Mouse (Mus musculus) gonadal fat pad, adult 2 months (tissue): ENCODE results near the gene Gm45062. TPM values are rescaled to one million over a fixed set of nuclear protein-coding genes. Genes with fewer than 3 reads are reported as not detected.
A peak's percentile ranks its signal among the peaks of the same experiment; 100 is the strongest.
"Not testable (repeated sequence)": the region's sequence is repeated elsewhere in the genome, so short reads cannot be mapped to it uniquely, and the experiment has no call there.

Source experiments
- DNase-seq: peaks from one replicate; pipeline ENCODE4 v3.0.0-alpha.2; 2012; ENCODE audit warnings: low read depth
- polyA plus RNA-seq: library from polyadenylated mRNA; depleted of rRNA; stranded (reverse); fragments of >200 nt; gene quantifications from 2 replicates; pipeline ENCODE4 v1.2.3, GENCODE M21; 2012

Gm45062 gene
- polyA plus RNA-seq, 1 experiment, result 1.5 TPM

DNA sequence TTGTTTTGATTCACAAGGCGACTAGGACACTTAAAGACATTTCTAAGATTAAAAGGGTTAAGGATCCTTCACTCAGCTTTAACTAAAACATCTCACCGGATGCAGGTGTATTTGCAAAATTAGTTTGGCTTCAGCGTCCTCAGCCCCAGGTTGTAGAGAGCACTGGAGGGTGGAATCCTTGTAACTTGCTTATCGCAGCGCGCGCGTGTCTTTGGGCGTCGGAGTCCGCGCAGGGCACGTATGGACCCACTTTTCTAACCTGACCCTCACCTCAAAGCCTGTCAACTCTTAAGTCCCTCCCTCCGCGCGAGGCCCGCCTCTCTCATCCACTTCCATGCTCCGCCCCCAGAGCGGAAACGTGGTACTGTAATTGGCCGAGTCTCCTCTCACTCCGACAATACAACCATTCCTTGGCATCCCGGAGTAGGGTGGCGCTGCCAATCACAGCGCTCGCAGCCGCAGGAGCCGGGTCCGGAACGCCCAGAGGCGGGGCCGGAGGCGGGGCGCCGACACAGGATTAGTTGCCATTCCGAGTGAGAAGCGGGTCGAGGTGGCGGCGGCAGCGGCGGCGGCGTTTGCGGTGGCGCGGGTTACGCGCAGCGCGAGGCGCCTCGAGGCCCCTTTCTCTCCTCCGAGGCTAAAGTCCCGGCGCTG is 249.8 kb downstream of the Gm45062 start:
- DNase-seq, result peak; percentile 75

DNA sequence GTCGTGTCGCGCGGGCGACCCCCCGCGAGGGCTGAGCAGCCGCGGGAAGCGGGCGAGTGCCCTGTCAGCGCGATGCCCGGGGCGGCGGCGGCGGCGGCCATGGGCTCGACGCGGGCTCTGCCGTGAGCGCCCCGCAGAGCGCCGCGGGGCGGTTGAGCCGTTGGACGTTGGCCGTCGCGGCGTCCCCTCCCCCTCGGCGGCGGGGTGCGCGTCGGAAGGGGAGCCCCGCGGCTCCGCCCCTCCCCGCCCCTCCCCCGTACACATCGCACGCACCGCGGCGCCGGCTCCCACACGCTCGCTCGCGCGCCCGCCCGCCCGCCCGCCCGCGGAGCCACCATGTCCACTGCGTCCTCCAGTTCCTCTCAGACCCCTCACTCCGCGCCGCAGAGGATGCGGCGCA is 250.3 kb downstream of the Gm45062 start, which contains the start of gene Glcci1:
Gene Glcci1, plus strand, starts transcription at position 50 of the 400 bp plus-strand sequence.
- DNase-seq, result no peak

DNA sequence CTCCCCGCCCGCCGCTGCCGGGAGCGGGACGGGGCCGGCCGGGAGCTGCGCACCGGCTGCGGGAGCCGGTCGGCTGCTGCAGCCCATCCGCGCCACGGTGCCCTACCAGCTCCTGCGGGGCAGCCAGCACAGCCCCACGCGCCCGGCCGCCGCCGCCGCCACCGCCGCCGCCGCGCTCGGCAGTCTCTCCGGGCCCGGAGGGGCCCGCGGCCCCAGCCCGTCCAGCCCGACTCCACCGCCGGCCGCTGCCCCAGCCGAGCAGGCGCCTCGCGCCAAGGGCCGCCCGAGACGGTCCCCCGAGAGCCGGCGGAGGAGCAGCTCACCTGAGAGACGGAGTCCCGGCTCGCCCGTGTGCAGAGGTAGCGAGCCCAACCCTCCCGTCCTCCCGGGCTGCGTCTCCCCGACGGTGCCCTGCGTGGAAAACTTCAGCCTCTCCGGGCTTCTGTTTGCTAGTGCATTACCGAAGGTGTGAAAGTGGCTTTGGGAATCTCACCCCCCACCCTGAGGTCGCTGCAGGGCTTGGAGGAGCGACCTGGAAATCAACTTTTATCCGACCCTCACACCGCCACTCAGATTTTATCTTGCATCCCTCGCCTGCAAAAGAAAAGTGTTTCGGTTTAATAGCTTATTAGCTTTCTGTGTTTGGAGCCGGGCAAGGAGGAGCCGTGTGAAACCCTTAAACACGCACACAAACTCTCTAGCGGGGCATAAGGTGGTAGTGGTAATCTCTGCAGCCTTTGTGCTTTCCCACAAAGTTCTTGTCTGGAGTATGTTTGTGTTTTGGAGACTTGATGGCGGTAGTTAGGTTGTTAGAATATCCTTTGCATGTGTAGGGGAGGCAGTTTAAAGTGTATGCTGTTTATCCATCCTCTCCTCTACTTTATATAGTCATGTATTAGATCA is 251.0 kb downstream of the Gm45062 start:
- no peak for DNase-seq

DNA sequence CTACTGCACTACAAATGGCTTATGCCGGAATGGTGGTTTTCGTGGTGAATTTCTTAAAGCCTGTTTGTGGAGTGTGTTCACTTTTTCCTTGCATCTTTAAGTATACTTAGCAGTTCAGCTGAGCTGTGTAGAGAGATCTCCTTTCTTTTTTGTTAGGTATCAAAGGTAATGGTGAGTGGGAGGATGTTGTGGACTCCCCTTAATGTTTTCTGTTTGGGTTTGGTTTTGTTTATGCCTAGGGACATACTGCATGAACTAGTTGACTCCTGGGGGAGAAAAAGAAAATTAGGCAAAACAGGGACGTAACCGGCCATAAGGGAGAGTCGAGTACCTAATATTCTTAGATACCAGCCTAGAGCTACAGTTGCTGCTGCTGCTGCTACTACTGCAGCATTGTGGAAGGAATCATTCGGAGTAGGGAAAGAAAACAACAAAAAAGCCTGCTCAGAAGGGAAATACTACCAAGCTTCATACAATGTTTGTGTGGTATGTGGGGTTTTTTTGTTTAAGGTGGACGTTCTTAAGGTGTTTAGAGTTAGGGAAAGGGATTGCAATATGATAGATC is 251.7 kb downstream of the Gm45062 start:
- DNase-seq, result no peak

DNA sequence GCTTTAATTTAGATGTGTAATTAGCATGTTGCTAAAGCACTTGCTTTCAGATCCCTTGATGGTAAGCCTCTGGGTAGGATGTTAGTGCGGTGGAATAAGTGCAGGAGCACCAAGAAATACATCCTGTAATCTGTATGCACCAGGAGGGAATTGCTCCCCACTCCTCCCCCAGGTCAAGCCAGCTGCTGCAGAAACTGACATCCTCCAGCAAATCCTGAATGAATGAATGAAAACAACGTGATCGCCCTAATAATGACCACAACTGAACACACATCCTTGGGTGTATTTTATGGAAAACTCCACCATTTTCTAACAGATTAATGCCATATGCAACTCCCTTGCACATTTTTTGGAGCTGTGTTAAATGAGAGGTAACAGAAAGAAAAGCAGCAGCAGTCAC is 252.2 kb downstream of the Gm45062 start:
- DNase-seq, result no peak

DNA sequence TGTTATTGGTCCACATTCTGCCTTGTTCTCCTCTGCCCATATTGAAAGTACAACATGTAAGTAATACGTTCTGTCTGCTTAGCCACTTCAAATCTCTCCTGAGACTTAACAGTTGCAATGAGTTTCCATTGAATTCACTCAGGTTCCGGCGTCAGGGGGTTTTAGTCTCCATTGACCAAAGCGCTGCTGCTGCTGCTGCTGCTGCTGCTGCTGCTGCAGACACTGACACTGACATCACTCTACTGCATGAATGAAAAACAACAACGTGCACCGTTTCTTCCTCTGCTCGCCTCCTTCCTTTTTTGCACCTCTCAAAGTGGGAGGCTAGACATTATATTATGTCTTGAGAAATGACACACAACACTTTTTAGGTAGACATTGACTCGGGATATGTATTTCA is 253.2 kb downstream of the Gm45062 start:
- DNase-seq, result no peak

DNA sequence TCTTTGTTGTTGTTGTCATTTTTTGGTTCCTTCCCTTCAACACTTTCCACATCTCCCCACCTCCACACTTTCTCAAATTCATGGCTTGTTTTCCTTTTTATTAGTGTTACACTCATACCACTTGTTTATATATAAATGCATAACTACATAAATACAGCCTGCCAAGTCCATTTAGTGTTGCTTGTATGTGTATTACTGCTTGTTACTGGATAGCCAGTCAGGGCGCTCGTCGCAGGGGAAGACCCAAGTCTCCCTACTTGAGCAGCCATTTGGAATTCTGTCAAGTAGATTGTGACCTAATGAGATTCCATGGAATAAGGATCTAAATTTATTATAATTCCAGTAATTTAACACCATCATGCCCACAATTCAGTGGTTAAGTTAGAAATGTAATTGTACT is 260.4 kb downstream of the Gm45062 start:
- no peak for DNase-seq

DNA sequence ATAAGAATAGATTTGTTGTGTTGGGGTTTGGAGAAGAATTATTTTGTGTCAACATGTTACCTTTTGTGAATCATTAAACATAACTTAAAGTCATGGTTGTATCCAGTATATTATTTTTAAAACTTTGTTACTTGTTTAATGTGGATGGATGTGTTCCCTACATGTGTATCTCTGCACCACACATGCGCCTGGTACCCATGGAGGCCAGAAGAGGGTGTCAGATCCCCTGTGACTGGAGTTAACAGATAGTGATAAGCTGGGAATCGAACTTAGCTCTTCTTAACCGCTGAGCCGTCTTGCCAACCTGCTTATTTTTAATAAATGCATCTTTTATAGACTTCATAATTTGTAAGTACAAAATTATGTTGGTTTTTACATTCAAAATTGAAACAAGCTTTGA is 262.0 kb downstream of the Gm45062 start:
- DNase-seq, result no peak

DNA sequence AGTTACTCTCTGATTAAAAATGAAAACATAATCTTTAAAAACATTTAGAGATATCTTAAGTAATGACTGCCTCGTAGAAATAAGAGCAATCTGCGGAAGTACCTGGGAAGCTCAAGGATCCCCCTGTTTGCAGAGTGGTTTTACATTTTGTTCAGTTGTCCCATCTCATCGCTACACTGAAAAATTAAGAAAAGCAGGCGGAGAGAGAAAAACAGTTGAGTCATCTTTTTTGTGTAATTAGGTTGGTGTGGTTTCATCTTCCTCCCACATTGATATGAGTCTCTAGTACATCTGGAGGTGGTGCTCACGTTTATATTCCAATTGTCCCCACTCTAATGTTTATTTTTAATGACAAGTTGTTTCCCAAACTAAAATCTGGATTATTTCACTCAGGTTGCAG is 265.5 kb downstream of the Gm45062 start:
- DNase-seq, result no peak

DNA sequence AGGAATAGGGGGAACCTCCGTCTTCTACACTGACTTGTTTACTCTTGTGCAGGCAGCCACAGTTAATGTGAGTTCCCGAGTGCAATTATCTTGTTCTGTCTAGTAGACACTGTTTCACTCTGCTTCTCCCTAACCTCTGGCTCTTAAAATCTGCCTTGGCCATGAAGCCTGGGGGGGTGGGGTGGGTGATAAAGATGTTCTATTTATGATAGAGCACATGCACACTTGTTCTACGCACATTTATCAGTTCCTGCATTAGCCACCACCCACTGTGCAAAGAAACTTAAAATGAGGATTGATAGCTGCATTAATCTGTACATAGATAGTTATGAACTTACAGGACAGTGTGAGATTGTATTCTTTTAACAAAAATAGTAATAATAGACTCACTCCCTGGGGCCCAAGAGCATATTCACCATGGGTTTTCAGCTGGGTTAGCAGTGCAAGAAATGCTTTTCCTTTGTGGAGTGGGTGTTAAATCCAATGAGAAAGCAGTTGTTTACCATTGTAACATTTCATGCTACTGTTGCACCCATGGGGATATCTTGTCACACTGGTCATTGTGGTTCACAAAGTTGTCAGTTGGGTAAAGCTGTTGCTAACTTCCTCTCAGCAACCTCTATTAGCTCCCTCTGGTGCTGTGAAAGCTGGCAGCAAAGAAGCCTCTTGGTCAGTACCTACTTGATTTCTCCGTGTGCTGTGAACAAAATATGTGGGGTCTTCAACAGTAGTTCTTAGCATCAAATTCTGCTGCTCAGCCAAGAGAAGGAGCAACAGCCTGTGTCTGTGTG is 272.0 kb downstream of the Gm45062 start:
- DNase-seq, result no peak

DNA sequence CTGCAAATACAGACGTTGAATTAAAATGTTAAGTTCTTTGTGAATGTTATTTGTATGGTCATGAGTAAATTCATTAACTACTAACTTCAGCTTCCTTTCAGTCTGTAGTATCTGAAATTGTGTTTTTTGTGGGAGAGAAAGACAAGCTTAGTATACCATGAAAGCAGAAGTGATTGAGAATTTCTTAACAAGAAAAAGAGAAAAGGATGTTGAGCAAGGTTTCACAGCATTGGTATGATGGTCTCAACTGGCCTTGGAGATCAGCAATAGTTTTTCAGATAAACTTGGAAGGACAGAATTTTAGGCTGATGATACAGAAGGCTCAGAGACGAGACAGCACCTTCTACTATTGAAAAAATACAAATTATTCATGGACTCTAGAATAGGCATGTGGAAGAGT is 277.7 kb downstream of the Gm45062 start:
- no peak for DNase-seq

DNA sequence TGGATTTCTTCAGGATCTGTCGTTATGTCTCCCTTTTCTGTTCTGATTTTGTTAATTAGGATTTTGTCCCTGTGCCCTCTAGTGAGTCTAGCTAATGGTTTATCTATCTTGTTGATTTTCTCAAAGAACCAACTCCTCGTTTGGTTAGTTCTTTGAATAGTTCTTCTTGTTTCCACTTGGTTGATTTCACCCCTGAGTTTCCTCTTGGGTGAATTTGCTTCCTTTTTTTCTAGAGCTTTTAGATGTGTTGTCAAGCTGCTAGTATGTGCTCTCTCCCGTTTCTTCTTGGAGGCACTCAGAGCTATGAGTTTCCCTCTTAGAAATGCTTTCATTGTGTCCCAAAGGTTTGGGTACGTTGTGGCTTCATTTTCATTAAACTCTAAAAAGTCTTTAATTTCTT is 282.3 kb downstream of the Gm45062 start:
- DNase-seq, result not testable (repeated sequence)

DNA sequence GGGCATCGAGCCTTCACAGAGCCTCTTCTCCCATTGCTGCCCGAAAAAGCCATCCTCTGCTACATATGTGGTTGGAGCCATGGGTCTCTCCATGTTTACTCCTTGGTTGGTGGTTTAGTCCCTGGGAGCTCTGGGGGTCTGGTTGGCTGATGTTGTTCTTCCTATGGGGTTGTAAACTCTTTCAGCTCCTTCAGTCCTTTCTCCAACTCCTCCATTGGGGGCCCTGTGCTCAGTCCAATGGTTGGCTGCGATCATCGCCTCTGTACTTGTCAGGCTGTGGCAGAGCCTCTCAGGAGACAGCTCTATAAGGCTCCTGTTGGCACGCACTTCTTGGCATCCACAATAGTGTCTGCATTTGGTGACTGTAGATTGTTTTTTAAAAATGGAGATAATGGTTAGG is 285.6 kb downstream of the Gm45062 start:
- no peak for DNase-seq

DNA sequence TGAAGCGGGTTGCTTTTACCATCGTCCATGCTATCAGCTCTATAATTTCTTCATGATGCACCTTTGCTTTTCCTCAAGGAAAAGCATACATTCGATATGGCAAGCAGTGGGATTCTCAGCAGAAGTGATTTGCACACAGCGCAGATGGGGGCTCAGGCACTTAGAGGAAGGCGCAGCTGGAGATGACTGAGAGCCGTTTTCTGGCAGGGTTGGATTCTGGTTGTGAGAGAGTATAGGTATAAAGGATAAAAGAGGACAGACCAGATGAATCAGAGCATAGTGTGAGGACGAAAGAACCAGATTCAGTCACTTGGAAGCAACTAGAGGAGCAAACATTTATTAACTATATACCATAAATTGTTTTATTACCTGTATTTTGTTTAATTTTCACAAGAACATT is 286.5 kb downstream of the Gm45062 start:
- no peak for DNase-seq

DNA sequence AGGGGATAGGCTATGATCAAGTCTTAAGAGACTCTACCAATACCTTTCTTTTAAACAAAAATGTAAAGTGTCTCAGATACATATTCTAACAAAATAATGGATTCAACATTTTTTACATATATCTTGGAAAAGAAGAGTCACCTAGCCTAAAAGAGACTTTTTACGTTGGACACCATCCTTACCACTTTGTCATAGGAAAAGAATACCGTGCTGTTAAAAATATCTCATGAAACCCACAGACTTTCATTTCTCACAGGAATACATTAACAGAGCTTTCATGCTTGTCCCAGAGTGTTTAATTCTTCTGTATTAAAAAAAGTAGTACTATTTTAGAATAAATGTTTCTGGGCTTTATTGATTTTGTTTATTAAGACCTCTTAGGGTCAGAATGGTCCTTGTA is 291.9 kb downstream of the Gm45062 start:
- no peak for DNase-seq

DNA sequence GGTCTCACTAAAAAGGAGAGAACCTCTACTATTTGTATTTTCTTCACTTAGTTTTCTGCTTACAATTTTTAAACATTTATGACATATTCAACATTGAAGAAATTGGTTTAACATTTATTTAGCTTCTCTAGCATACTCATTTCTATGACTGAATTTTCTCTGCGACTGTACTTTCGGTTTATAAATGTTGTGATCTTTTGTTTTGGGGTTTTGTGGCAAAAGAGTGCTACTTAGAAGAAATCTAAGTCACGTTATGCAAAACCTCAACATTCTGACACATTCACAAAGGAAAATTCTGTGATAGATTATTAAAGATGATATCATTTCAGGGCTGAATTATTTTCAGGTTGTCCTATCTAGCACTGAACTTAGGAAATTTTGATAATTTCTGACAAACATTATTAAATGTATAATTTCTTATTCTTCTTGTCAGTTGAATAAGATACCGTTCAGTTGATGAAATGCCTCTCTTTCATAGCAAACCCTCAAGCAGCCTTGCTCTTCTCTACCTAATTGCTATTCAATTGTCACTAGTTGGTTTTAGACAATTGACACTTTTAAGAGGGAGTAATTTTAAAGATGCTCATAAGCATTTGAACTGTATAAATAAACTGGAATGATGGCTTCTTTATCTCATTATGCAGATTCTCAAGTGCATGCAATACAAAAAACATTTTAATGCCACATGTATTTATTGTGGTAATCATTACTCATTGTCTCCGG is 297.8 kb downstream of the Gm45062 start:
- DNase-seq, result no peak

DNA sequence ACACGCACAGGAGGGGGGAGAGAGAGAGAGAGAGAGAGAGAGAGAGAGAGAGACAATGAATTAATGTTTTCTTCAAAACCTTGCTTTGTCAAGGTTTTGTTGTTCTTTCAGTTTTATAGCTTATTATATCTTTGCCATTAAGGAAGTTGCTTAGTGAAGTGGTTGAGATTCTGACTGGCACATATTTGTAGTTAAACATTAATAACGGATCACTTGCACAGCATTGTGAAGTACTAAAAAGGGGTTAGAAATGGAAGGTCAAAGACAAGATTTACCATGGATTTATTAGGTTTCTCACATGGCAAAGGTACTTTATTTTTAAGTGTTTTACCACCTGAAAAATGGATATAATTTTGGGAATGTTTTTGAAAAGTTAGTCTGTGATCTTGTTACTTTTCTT is 301.4 kb downstream of the Gm45062 start:
- no peak for DNase-seq

DNA sequence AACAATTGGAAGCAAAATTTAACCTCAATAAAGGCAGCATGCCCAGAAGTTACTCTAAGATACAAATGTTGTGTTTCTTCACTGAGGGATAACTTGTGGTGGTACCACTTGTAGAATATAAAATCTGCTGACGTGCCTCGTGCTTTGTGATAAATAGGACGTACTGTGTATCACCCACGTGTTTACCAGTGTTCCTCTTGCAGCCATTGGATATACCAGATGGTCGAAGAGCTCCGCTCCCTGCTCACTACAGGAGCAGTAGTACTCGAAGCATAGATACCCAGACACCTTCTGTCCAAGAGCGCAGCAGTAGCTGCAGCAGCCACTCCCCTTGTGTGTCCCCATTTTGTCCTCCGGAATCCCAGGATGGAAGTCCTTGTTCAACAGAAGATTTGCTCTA is 323.1 kb downstream of the Gm45062 start:
- no peak for DNase-seq

DNA sequence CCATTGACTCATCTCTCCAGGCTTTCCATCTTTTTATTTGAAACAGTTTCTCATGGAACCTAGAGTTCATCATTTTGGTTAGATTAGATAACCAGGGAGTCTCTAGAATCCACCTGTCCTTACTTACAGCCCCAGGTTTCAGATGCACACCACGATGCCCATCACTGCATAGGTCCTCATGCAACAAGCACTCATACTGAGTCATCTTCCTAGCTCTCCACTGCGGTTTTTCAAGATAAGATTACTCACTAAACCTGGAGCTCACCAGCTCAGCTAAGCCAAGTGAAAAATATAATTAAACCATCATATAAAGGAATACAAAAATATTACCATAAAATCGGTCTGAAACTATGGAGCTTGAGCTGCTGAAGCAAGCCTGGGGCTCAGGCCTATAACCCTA is 324.6 kb downstream of the Gm45062 start:
- no peak for DNase-seq

DNA sequence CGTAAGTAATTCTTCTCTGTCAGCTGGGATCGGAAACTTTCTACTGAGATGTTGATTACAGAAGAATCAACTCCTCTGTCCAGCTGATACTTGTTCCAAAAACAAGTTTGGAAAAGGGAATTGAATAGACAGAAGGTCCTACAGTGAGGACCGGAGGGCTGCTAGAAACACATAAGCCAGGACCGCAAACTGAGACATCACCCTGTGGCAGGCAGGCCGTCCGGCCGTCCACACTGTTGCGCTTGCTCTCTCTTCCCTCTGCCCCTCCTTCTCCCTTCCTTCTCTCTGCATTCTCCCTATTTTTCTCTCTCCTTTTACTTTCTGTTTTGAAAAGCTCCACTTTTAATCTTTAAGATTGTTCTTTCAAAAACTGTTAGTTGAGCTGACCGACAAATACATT is 332.4 kb downstream of the Gm45062 start:
- DNase-seq, result no peak

DNA sequence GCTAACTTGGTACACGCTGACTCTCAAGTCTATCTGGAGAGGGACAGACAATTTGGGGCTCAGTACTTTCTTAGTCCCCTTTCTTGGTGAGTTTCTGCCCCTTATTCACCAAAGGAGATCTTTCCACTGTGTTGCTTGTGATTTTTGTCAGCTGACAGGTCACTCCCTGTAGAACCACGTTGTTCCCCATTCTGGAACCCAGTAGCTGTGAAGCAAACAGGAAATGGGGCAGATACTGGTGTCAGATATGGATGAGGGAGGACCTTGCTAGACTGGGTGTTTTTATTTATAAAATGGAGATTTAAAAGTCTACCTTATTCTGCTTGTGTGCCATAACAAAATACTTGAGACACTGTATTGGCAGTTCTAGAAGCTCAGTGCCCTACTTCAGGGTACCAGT is 358.1 kb downstream of the Gm45062 start:
- no peak for DNase-seq
